Mouse (Mus musculus) heart, embryonic 15.5 days (tissue): ENCODE results near the gene Samm50. TPM values are rescaled to one million over a fixed set of nuclear protein-coding genes. Genes with fewer than 3 reads are reported as not detected.
A peak's percentile ranks its signal among the peaks of the same experiment; 100 is the strongest.

ENCODE experiments used
- ATAC-seq: fragments of 200-750 bp; cut with Nextera tagmentation; replicated peaks from 2 replicates; pipeline ENCODE4 v1.8.0; 2017; ENCODE audit warnings: low read depth, moderate TSS enrichment; ENCODE audit not compliant: insufficient number of reproducible peaks, insufficient read depth, low FRiP score
- H3K27ac ChIP-seq: fragments of 300-500 bp; sonication (generic); 2 replicates; pipeline ENCODE4 v1.5.1; 2015; ENCODE audit warnings: mild to moderate bottlenecking, inconsistent platforms
- H3K27me3 ChIP-seq: fragments of 300-500 bp; sonication (generic); 2 replicates; pipeline ENCODE4 v1.6.1; 2015; ENCODE audit warnings: inconsistent platforms
- H3K36me3 ChIP-seq: fragments of 300-500 bp; sonication (generic); 2 replicates; pipeline ENCODE4 v1.6.1; 2015; ENCODE audit warnings: mild to moderate bottlenecking, inconsistent platforms
- H3K4me1 ChIP-seq: fragments of 300-500 bp; sonication (generic); replicated peaks from 2 replicates; pipeline ENCODE4 v1.6.1; 2015; ENCODE audit warnings: inconsistent platforms
- H3K4me2 ChIP-seq: fragments of 300-500 bp; sonication (generic); 2 replicates; pipeline ENCODE4 v1.6.1; 2015; ENCODE audit warnings: inconsistent platforms, mild to moderate bottlenecking, moderate library complexity
- H3K4me3 ChIP-seq: fragments of 300-500 bp; sonication (generic); 2 replicates; pipeline ENCODE4 v1.5.1; 2015; ENCODE audit warnings: mild to moderate bottlenecking, inconsistent platforms
- H3K9ac ChIP-seq: fragments of 300-500 bp; sonication (generic); 2 replicates; pipeline ENCODE4 v1.6.1; 2015; ENCODE audit warnings: mild to moderate bottlenecking, inconsistent platforms
- H3K9me3 ChIP-seq: fragments of 300-500 bp; sonication (generic); replicated peaks from 2 replicates; pipeline ENCODE4 v1.6.1; 2016; ENCODE audit warnings: inconsistent platforms
- WGBS: fragments of 180-500 bp; shearing (Covaris S2); methylation state at CpG from one replicate; pipeline ENCODE4 v1.1.7; 2015; ENCODE audit warnings: mixed read lengths; 5-methylcytosine and 5-hydroxymethylcytosine counted together
- polyA plus RNA-seq: library from polyadenylated mRNA; unstranded; fragments of >200 nt; fragmentation: Nextera tagmentation; extraction: Ambion mirVana; gene quantifications from 2 replicates; pipeline ENCODE4 v1.2.1, GENCODE M21; 2015

Samm50 gene
- polyA plus RNA-seq, 1 experiment from 2014 or later, result 124 TPM

DNA sequence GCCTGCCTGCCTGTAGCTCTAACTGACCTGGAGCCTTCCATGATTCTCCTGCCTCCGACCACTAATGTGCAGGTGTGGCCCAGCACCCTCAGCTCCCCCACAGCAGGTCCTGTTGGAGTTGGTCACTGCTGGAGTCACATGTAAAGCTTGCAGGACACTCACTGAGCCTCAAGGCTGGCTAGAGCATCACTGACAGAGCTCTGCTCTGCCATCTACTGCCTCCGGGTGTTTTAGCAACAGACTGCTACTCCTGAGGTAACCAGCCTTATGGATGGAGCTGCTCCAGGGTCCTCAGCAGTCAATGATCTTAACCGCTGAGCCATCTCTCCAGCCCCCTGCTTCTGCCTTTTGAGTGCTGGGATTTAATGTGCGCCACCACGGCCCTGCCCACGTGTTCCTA, 31.4 kb downstream of the Samm50 start:
- H3K4me3 ChIP-seq, result no peak overlapping the region
- ATAC-seq, result no peak
- WGBS, result 26% methylated on average over 6 of the region's 6 CpGs
- no peak overlapping the region for H3K4me2 ChIP-seq
- H3K36me3 ChIP-seq, result no peaks in the 10 kb centered on the region
- peak overlapping the region; percentile 46; the same call in 1 of the 2 replicates for H3K27ac ChIP-seq
- H3K27me3 ChIP-seq, result no peaks in the 10 kb centered on the region
- H3K9me3 ChIP-seq, result no peaks in the 10 kb centered on the region
- H3K9ac ChIP-seq, result no peak overlapping the region
- peaks cover 24% of the 10 kb centered on the region for H3K4me1 ChIP-seq

DNA sequence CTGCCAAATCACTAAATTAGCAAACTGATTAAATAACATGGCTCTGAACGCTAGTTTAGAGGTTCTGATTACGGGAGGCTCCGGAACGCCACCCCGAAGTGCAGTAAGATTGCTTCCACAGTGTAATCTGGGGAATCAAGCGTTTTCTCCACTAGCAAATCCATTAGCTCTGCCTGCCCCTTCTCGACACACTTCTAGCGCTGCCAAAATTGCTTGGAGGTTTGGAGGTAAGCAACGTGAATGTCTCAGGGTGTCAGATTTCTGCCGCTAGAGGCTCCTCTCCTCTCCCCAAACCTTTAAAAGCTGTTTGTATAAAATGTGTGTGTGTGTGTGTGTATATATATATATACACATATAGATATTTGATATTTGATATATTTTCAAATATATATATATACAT, 32.7 kb downstream of the Samm50 start:
- Histone ChIP-seq H3K4me3 (no peak overlapping the region), H3K27ac (no peak overlapping the region), H3K27me3 (no peaks in the 10 kb centered on the region), H3K9me3 (no peaks in the 10 kb centered on the region), H3K4me2 (no peak overlapping the region), H3K36me3 (no peaks in the 10 kb centered on the region), H3K4me1 (peaks cover 15% of the 10 kb centered on the region), H3K9ac (no peak overlapping the region)
- WGBS, result 39% methylated on average over 10 of the region's 10 CpGs
- no peak for ATAC-seq

DNA sequence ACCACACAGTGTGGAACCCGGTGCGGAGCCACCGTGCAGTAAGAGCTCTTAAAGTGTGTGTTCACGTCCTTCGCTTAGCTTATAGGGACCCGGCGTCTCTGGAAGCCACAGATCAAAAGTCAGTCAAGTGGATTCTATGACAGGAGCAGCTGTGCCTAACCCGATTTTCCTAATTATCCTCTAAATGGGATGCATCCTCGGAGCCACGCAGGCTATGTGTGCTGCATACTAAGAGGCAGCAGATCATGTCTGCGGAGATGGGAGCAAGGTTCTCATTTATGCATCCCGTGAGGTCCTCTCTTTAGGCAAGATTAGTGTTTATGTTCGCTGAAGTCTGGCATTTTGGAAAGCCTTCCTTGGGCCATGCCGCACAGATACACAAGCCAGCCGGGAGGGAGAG, 34.9 kb downstream of the Samm50 start:
- no peaks in the 10 kb centered on the region for H3K27me3 ChIP-seq
- no peak overlapping the region for H3K4me3 ChIP-seq
- no peak overlapping the region for H3K4me2 ChIP-seq
- H3K27ac ChIP-seq, result no peak overlapping the region
- WGBS, result 84% methylated on average over 15 of the region's 15 CpGs
- no peak overlapping the region for H3K9ac ChIP-seq
- no peak for ATAC-seq
- no peaks in the 10 kb centered on the region for H3K36me3 ChIP-seq
- peaks cover 27% of the 10 kb centered on the region for H3K4me1 ChIP-seq
- H3K9me3 ChIP-seq, result no peaks in the 10 kb centered on the region

DNA sequence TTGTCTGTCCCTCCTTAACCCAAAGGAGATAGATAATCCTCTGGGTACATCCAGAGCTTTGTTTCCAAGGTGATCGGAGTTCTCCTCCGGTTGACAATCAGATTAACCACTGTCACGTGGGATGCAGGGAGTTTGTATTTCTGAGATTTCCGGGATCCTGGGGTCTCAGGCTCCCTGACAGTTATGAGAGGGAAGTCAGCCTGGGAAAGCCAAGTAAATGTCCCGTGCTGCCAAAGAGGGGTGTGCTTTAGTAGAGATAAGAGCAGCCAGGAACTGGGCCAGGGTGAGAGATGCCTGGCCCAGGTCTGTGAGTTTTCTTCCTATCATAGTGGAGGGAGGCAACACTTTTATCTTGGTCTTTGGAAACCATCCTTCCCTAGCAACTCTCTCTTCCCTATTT, 38.6 kb downstream of the Samm50 start:
- H3K4me1 ChIP-seq, result peaks cover 28% of the 10 kb centered on the region
- ATAC-seq, result peak; percentile 28; the same call in 1 of the 2 replicates
- H3K9me3 ChIP-seq, result no peaks in the 10 kb centered on the region
- WGBS, result 14% methylated on average over 5 of the region's 5 CpGs
- H3K27me3 ChIP-seq, result no peaks in the 10 kb centered on the region
- H3K27ac ChIP-seq, result peak overlapping the region; percentile 91
- H3K9ac ChIP-seq, result 0 out of 2 replicates have a peak overlapping the region, but pooled peaks have one; percentile 77
- H3K36me3 ChIP-seq, result peaks cover 7% of the 10 kb centered on the region; the same call in 1 of the 2 replicates
- peak overlapping the region; percentile 93 for H3K4me2 ChIP-seq
- peak overlapping the region; percentile 82 for H3K4me3 ChIP-seq

DNA sequence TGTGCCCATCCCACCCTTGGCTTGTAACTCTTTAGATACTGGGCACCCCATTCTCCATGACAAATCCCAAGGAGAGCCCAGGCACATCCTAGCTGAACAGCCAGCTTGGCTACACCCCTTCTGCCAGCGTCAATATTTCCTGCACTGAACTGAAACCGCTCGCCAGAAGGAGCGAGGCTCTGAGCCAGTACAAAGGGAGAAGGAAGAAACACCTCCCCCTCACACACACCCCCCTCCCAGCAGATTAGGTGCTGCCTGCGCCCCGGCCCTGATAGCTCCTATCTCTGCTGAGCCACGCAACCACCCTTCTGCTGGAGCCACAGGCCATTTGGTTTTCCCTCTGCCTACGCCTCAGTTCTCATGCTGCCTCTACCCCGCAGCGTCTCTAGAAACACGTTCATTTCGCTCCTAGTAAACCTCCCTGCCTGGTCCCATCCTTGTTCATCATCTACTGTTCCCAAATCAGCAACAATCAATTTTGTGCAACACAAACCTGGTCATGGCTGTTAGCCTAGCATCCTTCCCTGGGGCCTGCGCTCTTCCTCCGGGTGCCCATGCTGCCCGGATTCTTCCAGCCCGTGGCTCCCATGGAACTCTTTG, 39.2 kb downstream of the Samm50 start:
- WGBS, result 3% methylated on average over 16 of the region's 16 CpGs

DNA sequence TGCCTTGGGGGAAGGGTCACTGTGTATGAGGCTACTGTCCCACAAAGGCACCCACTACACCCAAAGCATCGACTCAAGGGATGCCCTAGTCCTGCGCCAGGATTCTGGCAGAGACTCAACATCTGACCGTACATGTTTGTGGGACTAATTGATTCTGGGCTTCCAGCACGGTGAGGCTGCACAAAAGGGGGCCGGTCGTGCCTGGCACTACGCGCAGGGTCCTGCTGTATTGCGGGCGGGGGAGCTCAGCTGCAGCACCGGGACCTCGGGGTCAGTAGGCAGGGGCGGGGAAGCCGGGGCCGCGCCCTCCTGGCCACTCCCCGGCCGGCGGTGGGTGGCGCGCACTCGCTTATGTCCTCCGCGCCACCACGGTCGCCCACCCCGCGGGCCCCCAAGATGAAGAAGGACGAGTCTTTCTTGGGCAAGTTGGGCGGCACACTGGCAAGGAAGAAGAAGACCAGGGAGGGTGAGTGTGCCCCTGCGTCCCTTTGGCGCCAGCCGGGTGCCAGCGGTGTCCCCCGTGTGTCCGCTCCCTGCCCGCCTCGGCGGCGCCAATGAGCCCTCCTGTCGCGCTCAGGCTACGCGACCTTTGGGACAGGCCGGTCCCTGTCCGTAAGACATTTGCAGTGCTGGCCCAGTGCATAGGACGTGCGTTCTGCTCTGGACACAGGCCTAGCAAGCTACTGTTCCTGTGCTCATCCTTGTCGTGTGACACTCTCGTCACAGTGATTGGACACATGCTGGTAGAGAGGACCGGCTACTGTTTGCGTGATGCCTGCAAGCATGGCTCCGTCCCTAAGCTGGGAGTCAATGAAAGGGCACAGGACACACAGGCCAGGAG, 39.9 kb downstream of the Samm50 start, which contains the start of gene Parvb:
Parvb (plus strand) TSS at position 323 of the 841 bp plus-strand sequence.
- H3K27ac ChIP-seq, result peak within 1 kb of the TSS; percentile 91
- no peaks in the 10 kb centered on the region for H3K27me3 ChIP-seq
- H3K4me1 ChIP-seq, result peaks cover 28% of the 10 kb centered on the region
- peak; percentile 76 for ATAC-seq
- peaks cover 7% of the 10 kb centered on the region; the same call in 1 of the 2 replicates for H3K36me3 ChIP-seq
- WGBS, result under 1% methylated on average over 50 of the region's 53 CpGs
- peak within 1 kb of the TSS; percentile 93 for H3K4me2 ChIP-seq
- peak within 1 kb of the TSS; percentile 77 for H3K9ac ChIP-seq
- H3K4me3 ChIP-seq, result peak within 1 kb of the TSS; percentile 82
- H3K9me3 ChIP-seq, result no peaks in the 10 kb centered on the region

More for the DNA sequence above, 39.2 kb downstream of the Samm50 start:
- Histone ChIP-seq H3K4me1 (peaks cover 28% of the 10 kb centered on the region), H3K9me3 (no peaks in the 10 kb centered on the region), H3K27ac (peak overlapping the region; percentile 91), H3K27me3 (no peaks in the 10 kb centered on the region), H3K9ac (peak overlapping the region; percentile 77), H3K36me3 (peaks cover 7% of the 10 kb centered on the region; the same call in 1 of the 2 replicates), H3K4me3 (peak overlapping the region; percentile 82), H3K4me2 (peak overlapping the region; percentile 93)
- ATAC-seq, result peak; percentile 36

GRCm38 (mm10) chr15:84232609-84233008, 40.6 kb downstream of the Samm50 start:
- ATAC-seq, result no peak
- 19% methylated on average over 8 of the region's 8 CpGs for WGBS
- no peaks in the 10 kb centered on the region for H3K27me3 ChIP-seq
- H3K9ac ChIP-seq, result peak overlapping the region; percentile 77
- H3K36me3 ChIP-seq, result peaks cover 7% of the 10 kb centered on the region; the same call in 1 of the 2 replicates
- H3K4me3 ChIP-seq, result peak overlapping the region; percentile 82
- peaks cover 28% of the 10 kb centered on the region for H3K4me1 ChIP-seq
- H3K9me3 ChIP-seq, result no peaks in the 10 kb centered on the region
- peak overlapping the region; percentile 93 for H3K4me2 ChIP-seq
- peak overlapping the region; percentile 91 for H3K27ac ChIP-seq

DNA sequence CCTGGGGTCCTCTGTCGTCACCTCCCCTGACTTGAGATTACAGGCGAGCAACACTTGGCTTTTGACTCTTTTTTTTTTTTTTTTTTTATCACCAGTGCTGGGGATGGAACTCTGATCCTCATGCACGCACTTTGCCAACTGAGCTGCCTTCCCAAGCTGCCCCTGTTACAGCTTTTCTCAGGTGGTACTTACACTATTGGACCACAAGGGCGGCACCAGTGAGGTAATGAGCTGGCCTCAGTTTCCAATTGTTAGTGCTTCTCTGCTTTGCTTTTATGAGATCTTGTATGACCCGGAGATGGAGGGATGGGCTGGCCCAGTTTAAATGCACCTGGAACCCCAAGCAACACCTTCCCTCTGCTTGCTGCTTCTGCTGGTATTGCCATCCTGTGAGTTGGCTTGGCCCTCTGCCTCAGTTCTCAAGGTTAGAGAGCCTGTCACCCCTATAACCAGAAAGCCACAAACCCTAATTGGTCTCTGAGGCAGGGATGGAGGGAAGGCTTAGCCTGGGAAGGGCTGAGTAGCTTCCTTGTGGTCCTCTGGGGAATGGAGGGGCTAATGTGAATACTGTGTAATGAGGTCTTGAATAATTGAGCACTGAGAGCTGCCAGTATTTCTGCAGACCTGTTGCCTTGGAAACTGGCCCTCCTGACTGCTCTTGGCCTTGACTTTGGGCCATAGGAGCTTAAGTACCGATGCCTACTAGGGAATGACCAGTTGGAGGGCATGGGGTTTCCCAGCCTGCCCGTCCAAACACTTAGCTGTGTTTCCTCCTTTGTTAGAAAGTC, 42.9 kb downstream of the Samm50 start:
- no peak overlapping the region for H3K4me3 ChIP-seq
- H3K4me1 ChIP-seq, result peaks cover 41% of the 10 kb centered on the region
- no peaks in the 10 kb centered on the region for H3K27me3 ChIP-seq
- no peak overlapping the region for H3K4me2 ChIP-seq
- no peak overlapping the region for H3K9ac ChIP-seq
- peaks cover 7% of the 10 kb centered on the region; the same call in 1 of the 2 replicates for H3K36me3 ChIP-seq
- no peaks in the 10 kb centered on the region for H3K9me3 ChIP-seq
- no peak for ATAC-seq
- peak overlapping the region; percentile 55 for H3K27ac ChIP-seq
- WGBS, result 73% methylated on average over 7 of the region's 7 CpGs

DNA sequence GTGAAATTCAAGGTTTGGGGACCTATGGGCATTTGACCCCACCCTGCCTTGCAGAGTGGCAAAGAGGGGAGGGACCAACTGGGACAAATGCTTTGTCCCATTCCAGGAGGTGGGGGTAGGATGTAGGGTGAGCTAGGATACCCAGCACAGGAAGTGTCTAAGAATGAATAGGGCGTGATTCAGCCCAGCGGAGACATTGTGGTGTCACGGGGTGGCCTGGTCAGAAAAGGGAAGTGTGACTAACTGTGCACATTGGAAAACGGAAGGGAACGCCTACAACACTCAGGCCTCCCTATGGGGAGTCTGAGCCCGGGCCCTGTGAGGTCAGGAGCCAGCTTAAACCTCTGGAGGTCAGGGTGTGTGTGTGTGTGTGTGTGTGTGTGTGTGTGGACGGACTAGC, 43.6 kb downstream of the Samm50 start:
- 73% methylated on average over 7 of the region's 7 CpGs for WGBS
- no peak overlapping the region for H3K9ac ChIP-seq
- H3K4me2 ChIP-seq, result no peak overlapping the region
- H3K27ac ChIP-seq, result peak overlapping the region; percentile 55
- peaks cover 39% of the 10 kb centered on the region for H3K4me1 ChIP-seq
- H3K9me3 ChIP-seq, result no peaks in the 10 kb centered on the region
- ATAC-seq, result peak; percentile 59
- peaks cover 7% of the 10 kb centered on the region; the same call in 1 of the 2 replicates for H3K36me3 ChIP-seq
- H3K27me3 ChIP-seq, result no peaks in the 10 kb centered on the region
- H3K4me3 ChIP-seq, result no peak overlapping the region

GRCm38 (mm10) chr15:84238552-84238951, 46.5 kb downstream of the Samm50 start:
- 56% methylated on average over 15 of the region's 15 CpGs for WGBS
- ATAC-seq, result no peak

DNA sequence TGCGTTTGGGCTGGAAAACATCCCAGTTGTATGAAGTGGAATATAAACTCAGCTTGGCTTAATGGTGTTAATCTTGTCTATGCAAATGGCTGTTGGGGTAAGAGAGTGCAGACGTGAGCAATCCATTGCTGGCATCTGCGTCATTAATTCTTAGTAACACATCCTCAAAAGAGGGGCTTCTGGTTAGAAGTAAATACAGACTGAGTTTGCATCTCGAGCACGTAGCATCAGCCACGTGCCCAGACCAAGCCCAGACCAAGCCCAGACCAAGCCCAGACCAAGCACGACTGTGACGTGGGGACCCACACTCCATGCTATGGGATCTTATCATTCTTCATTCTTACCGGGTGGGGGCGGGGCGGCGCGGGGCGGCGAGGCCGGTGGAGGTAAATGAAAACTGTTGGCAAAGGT, 47.0 kb downstream of the Samm50 start:
- 9% methylated on average over 16 of the region's 16 CpGs for whole genome bisulfite sequencing
- Histone ChIP-seq H3K9me3 (no peaks in the 10 kb centered on the region), H3K27ac (no peak overlapping the region), H3K4me1 (peaks cover 25% of the 10 kb centered on the region), H3K4me3 (no peak overlapping the region), H3K4me2 (peak overlapping the region; percentile 43), H3K27me3 (no peaks in the 10 kb centered on the region), H3K36me3 (peaks cover 7% of the 10 kb centered on the region; the same call in 1 of the 2 replicates), H3K9ac (no peak overlapping the region)
- ATAC-seq, result no peak

More at GRCm38 (mm10) chr15:84238552-84238951, 46.5 kb downstream of the Samm50 start:
- peaks cover 7% of the 10 kb centered on the region; the same call in 1 of the 2 replicates for H3K36me3 ChIP-seq
- H3K4me1 ChIP-seq, result peaks cover 27% of the 10 kb centered on the region
- H3K9ac ChIP-seq, result no peak overlapping the region
- H3K9me3 ChIP-seq, result no peaks in the 10 kb centered on the region
- 0 out of 2 replicates have a peak overlapping the region, but pooled peaks have one; percentile 43 for H3K4me2 ChIP-seq
- no peak overlapping the region for H3K27ac ChIP-seq
- H3K4me3 ChIP-seq, result no peak overlapping the region
- H3K27me3 ChIP-seq, result no peaks in the 10 kb centered on the region
